8 mouse cellular contexts compared by ENCODE assay signal in genomic region chrX:170018571-170019218, GRCm38 (mm10). TPM values are rescaled to one million over a fixed set of nuclear protein-coding genes. Genes with fewer than 3 reads are reported as not detected.
DNase-seq lines count a peak whose midpoint lies in the region; ATAC-seq and TF ChIP-seq lines count a peak whose summit lies in the region.
"Not testable (repeated sequence)": the region's sequence is repeated elsewhere in the genome, so short reads cannot be mapped to it uniquely, and the experiment has no call there.

No protein-coding gene starts in this region.

- not testable (repeated sequence) for TF ChIP-seq CTCF in ES-Bruce4 (IDR thresholded peaks at IDR 0.05; ENCODE audit: low read depth, low read length)
- peak; percentile 23 for TF ChIP-seq CTCF in heart, postnatal 0 days (IDR thresholded peaks at IDR 0.05; ENCODE audit: low read depth)
- peak; percentile 54 for TF ChIP-seq CTCF in lung, embryonic 14.5 days (IDR thresholded peaks at IDR 0.05; ENCODE audit: low read depth)

- not testable (repeated sequence) for H3K27me3 ChIP-seq in ES-Bruce4 (ENCODE audit: control insufficient read depth, insufficient read depth, low read length, poor library complexity, severe bottlenecking); forebrain, embryonic 13.5 days; heart, postnatal 0 days (ENCODE audit: control insufficient read depth, insufficient read depth, low read length); lung, embryonic 14.5 days (ENCODE audit: insufficient read depth, low read length); neural tube, embryonic 14.5 days (ENCODE audit: control insufficient read depth, insufficient read depth, low read length)

- H3K36me3 ChIP-seq in ES-Bruce4 (ENCODE audit: control insufficient read depth, insufficient read depth, low read length, poor library complexity, severe bottlenecking), result peaks cover 59% of the 10 kb centered on the region
- peaks cover 46% of the 10 kb centered on the region for H3K36me3 ChIP-seq in forebrain, embryonic 13.5 days (ENCODE audit: poor library complexity, severe bottlenecking)
- H3K36me3 ChIP-seq in heart, postnatal 0 days (replicated peaks; ENCODE audit: control insufficient read depth, insufficient read depth, low read length), result peaks cover 28% of the 10 kb centered on the region
- H3K36me3 ChIP-seq in lung, embryonic 14.5 days (ENCODE audit: insufficient read depth), result peaks cover 60% of the 10 kb centered on the region
- peaks cover 33% of the 10 kb centered on the region for H3K36me3 ChIP-seq in neural tube, embryonic 14.5 days (ENCODE audit: control insufficient read depth, insufficient read depth, low read length)

- TF ChIP-seq EP300 in ES-Bruce4 (IDR thresholded peaks at IDR 0.05; ENCODE audit: insufficient read depth, low read depth, low read length); heart, postnatal 0 days (IDR thresholded peaks at IDR 0.05; ENCODE audit: low read depth): not testable (repeated sequence)

- not testable (repeated sequence) for H3K4me2 ChIP-seq in forebrain, embryonic 13.5 days; heart, postnatal 0 days (ENCODE audit: low read depth, low read length); lung, embryonic 14.5 days; neural tube, embryonic 14.5 days (ENCODE audit: low read depth, low read length)

- DNase-seq in cerebellum, adult 18-20 months, result peak; percentile 77 to 83
- DNase-seq in heart, postnatal 0 days (ENCODE audit: low spot score), result peak; percentile 5
- DNase-seq in kidney, postnatal 25 days, result peak; percentile 50 to 89
- peak; percentile 35 for DNase-seq in lung, embryonic 14.5 days
- peak; percentile 80 for DNase-seq in thymus, postnatal 14 days

- peaks cover 57% of the 10 kb centered on the region for H3K9me3 ChIP-seq in ES-Bruce4 (replicated peaks; ENCODE audit: control insufficient read depth, insufficient read depth, low read length, poor library complexity, severe bottlenecking)
- H3K9me3 ChIP-seq in forebrain, embryonic 13.5 days (replicated peaks), result peaks cover 43% of the 10 kb centered on the region
- H3K9me3 ChIP-seq in heart, postnatal 0 days (replicated peaks; ENCODE audit: control insufficient read depth, low read length), result peaks cover 17% of the 10 kb centered on the region
- peaks cover 24% of the 10 kb centered on the region for H3K9me3 ChIP-seq in lung, embryonic 14.5 days (ENCODE audit: low read depth, low read length)
- peaks cover 19% of the 10 kb centered on the region for H3K9me3 ChIP-seq in neural tube, embryonic 14.5 days (ENCODE audit: control insufficient read depth, low read length)

- TF ChIP-seq POLR2A in ES-Bruce4 (IDR thresholded peaks at IDR 0.05; ENCODE audit: insufficient read depth, low read length), result not testable (repeated sequence)

- ATAC-seq in forebrain, embryonic 13.5 days, result peak; percentile 79
- peak; percentile 78 for ATAC-seq in heart, postnatal 0 days (ENCODE audit: insufficient read depth, low read depth)
- peak; percentile 76 for ATAC-seq in lung, embryonic 14.5 days (ENCODE audit: insufficient read depth)
- ATAC-seq in neural tube, embryonic 14.5 days (ENCODE audit: low read depth), result peak; percentile 77

- peak overlapping the region; percentile 73 for H3K27ac ChIP-seq in ES-Bruce4 (ENCODE audit: insufficient read depth, low read length)
- not testable (repeated sequence) for H3K27ac ChIP-seq in forebrain, embryonic 13.5 days; heart, postnatal 0 days (ENCODE audit: low read depth); lung, embryonic 14.5 days (ENCODE audit: low read depth); neural tube, embryonic 14.5 days (ENCODE audit: low read depth, low read length)

- H3K4me3 ChIP-seq in ES-Bruce4 (ENCODE audit: low read depth, low read length), result peak overlapping the region; percentile 0
- not testable (repeated sequence) for H3K4me3 ChIP-seq in forebrain, embryonic 13.5 days; heart, postnatal 0 days (ENCODE audit: low read depth, low read length); lung, embryonic 14.5 days (ENCODE audit: low read depth, low read length); neural tube, embryonic 14.5 days (ENCODE audit: low read depth, low read length)

- not testable (repeated sequence) for H3K4me1 ChIP-seq in ES-Bruce4 (ENCODE audit: control insufficient read depth, insufficient read depth, low read length); forebrain, embryonic 13.5 days; heart, postnatal 0 days (ENCODE audit: control insufficient read depth, insufficient read depth); lung, embryonic 14.5 days (ENCODE audit: insufficient read depth); neural tube, embryonic 14.5 days (ENCODE audit: control insufficient read depth, insufficient read depth, low read length)

- not testable (repeated sequence) for H3K9ac ChIP-seq in ES-Bruce4 (ENCODE audit: low read depth, poor library complexity, severe bottlenecking); forebrain, embryonic 13.5 days; heart, postnatal 0 days (replicated peaks; ENCODE audit: low read depth, low read length); lung, embryonic 14.5 days; neural tube, embryonic 14.5 days (replicated peaks; ENCODE audit: low read depth, low read length)

- WGBS in forebrain, embryonic 13.5 days, result 87% methylated on average over 66 of the region's 66 CpGs
- 86% methylated on average over 66 of the region's 66 CpGs for WGBS in heart, postnatal 0 days
- 87% methylated on average over 66 of the region's 66 CpGs for WGBS in lung, embryonic 14.5 days
- 89% methylated on average over 66 of the region's 66 CpGs for WGBS in neural tube, embryonic 14.5 days

RNA-seq across cellular contexts. Expression of gene Gm21887, which starts 9.2 kb away (rescaled TPM):
- 1,061 and 1,174 TPM in 2 replicates for polyA plus RNA-seq in ES-Bruce4 (2011; ENCODE audit: insufficient read depth, insufficient read length, low read depth, missing spikeins)
- 195 and 234 TPM in 2 replicates for polyA plus RNA-seq in forebrain, embryonic 13.5 days (2015; fragmentation: Nextera tagmentation; extraction: Ambion mirVana)
- total RNA-seq in heart, postnatal 0 days (2014; rRNA removed; ENCODE audit: low replicate concordance), result 0.88 and 16.5 TPM in 2 replicates
- 32.6 and 63.9 TPM in 2 replicates for polyA plus RNA-seq in heart, postnatal 0 days (2015; fragmentation: Nextera tagmentation; extraction: Ambion mirVana)
- polyA plus RNA-seq in lung, embryonic 14.5 days (2014; fragmentation: Nextera tagmentation; extraction: Ambion mirVana), result 252 and 439 TPM in 2 replicates
- polyA plus RNA-seq in neural tube, embryonic 14.5 days (2014; fragmentation: Nextera tagmentation; extraction: Ambion mirVana), result 150 and 359 TPM in 2 replicates

Comparison
In these comparisons a context has a peak if more than half of its experiments do, and no peak if none do; other contexts are left out.
1. DNase-seq: peak in every context shown above with its lines; median percentile 80 in cerebellum, adult 18-20 months; 80 in thymus, postnatal 14 days; 70 in kidney, postnatal 25 days; 35 in lung, embryonic 14.5 days; 5 in heart, postnatal 0 days.